Mouse (Mus musculus) embryonic facial prominence, embryonic 15.5 days (tissue): ENCODE measurements at regions not wholly inside any gene's neighbourhood (a gene's known extent, or its start where the extent isn't known, plus 50 kb on each side); places are given as distances from the start of the nearest gene placed in this dataset.

Experiments
- ATAC-seq: fragments of 200-750 bp; cut with Nextera tagmentation; 2 replicates; pipeline ENCODE4 v1.8.0; 2017; ENCODE audit warnings: low read depth, moderate TSS enrichment; ENCODE audit not compliant: insufficient number of reproducible peaks, low FRiP score, low TSS enrichment
- H3K27ac ChIP-seq: fragments of 300-500 bp; sonication (generic); replicated peaks from 2 replicates; pipeline ENCODE4 v1.5.1; 2015; ENCODE audit warnings: mild to moderate bottlenecking, inconsistent platforms
- H3K27me3 ChIP-seq: fragments of 300-500 bp; sonication (generic); 2 replicates; pipeline ENCODE4 v1.6.1; 2015; ENCODE audit warnings: inconsistent platforms
- H3K36me3 ChIP-seq: fragments of 300-500 bp; sonication (generic); 2 replicates; pipeline ENCODE4 v1.6.1; 2015; ENCODE audit warnings: mild to moderate bottlenecking, inconsistent platforms
- H3K4me1 ChIP-seq: fragments of 300-500 bp; sonication (generic); 2 replicates; pipeline ENCODE4 v1.6.1; 2015; ENCODE audit warnings: inconsistent platforms
- H3K4me2 ChIP-seq: fragments of 300-500 bp; sonication (generic); replicated peaks from 2 replicates; pipeline ENCODE4 v1.6.1; 2015; ENCODE audit warnings: mild to moderate bottlenecking, inconsistent platforms
- H3K4me3 ChIP-seq: fragments of 300-500 bp; sonication (generic); replicated peaks from 2 replicates; pipeline ENCODE4 v1.5.1; 2015; ENCODE audit warnings: mild to moderate bottlenecking, inconsistent platforms
- H3K9ac ChIP-seq: fragments of 300-500 bp; sonication (generic); 2 replicates; pipeline ENCODE4 v1.6.1; 2015; ENCODE audit warnings: inconsistent platforms
- H3K9me3 ChIP-seq: fragments of 300-500 bp; sonication (generic); replicated peaks from 2 replicates; pipeline ENCODE4 v1.6.1; 2016; ENCODE audit warnings: inconsistent platforms
- WGBS: fragments of 180-500 bp; shearing (Covaris S2); methylation state at CpG from one replicate; pipeline ENCODE4 v1.1.7; 2015; 5-methylcytosine and 5-hydroxymethylcytosine counted together

DNA sequence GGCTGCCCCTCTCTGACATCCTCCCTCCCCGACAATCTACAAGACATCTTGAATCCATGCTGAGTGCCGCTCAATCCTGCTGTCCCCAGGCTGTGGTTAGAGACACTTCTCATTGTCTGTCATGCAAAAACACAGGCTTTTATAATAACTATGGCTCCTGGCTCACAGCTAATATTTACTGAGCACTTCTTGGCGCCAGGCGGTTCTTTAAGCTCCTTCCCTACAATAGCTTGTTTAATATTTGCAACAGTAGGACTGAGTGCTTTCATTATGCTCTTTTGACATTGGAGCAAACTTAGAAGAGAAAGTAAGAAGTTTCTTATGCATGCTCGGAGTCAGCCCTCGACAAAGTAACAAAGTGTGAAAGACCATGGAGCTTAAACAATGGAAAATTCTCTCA is 151.6 kb upstream of the Irx6 start:
- no peaks in the 10 kb centered on the region for H3K9me3 ChIP-seq
- ATAC-seq = no peak
- H3K27me3 ChIP-seq = no peaks in the 10 kb centered on the region
- H3K4me2 ChIP-seq = no peak overlapping the region
- H3K4me1 ChIP-seq = no peaks in the 10 kb centered on the region
- H3K27ac ChIP-seq = no peak overlapping the region
- H3K36me3 ChIP-seq = no peaks in the 10 kb centered on the region
- H3K4me3 ChIP-seq = no peak overlapping the region
- no peak overlapping the region for H3K9ac ChIP-seq
- 73% methylated on average over 6 of the region's 6 CpGs for WGBS

DNA sequence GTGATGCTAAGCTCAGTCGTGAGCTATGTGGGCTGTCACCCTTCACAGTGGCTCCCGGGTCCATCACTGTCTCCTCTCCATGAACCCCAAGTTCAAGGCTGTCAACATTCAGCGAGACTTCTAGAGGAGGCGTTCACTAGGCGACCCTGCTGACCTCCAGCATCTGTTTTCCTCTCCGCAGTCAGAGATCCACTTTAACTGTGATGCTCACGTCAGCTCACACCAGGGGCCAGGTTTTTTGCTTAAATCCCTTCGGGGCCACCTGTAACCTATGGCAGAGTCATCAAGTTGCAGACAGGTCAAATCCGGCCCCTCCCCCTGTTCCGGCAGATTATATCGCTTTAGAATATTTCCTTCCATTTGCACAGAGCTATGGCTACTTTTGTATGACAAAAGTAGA is 144.3 kb upstream of the Irx6 start:
- no peak overlapping the region for H3K4me2 ChIP-seq
- no peaks in the 10 kb centered on the region for H3K27me3 ChIP-seq
- no peak overlapping the region for H3K27ac ChIP-seq
- H3K4me3 ChIP-seq = no peak overlapping the region
- 46% methylated on average over 11 of the region's 11 CpGs for WGBS
- no peaks in the 10 kb centered on the region for H3K9me3 ChIP-seq
- 0 out of 2 replicates have a peak, but pooled peaks cover 5% of the 10 kb centered on the region for H3K4me1 ChIP-seq
- no peaks in the 10 kb centered on the region for H3K36me3 ChIP-seq
- H3K9ac ChIP-seq = no peak overlapping the region
- no peak for ATAC-seq

DNA sequence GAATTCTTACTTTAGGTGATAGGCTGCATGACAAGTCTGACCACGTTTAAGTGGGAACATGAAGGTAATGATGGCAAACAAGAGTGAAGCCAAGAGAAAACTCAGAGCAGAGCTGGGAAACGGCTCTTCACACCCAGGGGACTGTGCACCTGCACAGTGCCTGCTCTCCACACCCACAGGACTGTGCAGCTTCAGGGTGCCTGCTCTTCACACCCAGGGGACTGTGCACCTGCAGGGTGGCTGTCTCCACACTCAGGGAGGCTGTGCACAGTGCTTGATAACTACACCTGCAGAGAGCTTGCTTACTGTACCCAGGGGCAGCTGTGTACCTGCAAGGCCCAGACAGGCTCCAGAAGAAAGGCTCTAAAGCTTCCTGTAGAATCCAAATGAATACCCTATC is 133.5 kb upstream of the Irx6 start:
- H3K4me3 ChIP-seq = no peak overlapping the region
- ATAC-seq = no peak
- peaks cover 3% of the 10 kb centered on the region; the same call in 1 of the 2 replicates for H3K4me1 ChIP-seq
- H3K36me3 ChIP-seq = no peaks in the 10 kb centered on the region
- H3K9ac ChIP-seq = no peak overlapping the region
- no peak overlapping the region for H3K27ac ChIP-seq
- no peaks in the 10 kb centered on the region for H3K27me3 ChIP-seq
- H3K4me2 ChIP-seq = no peak overlapping the region
- WGBS = 54% methylated on average over 2 of the region's 2 CpGs
- no peaks in the 10 kb centered on the region for H3K9me3 ChIP-seq

DNA sequence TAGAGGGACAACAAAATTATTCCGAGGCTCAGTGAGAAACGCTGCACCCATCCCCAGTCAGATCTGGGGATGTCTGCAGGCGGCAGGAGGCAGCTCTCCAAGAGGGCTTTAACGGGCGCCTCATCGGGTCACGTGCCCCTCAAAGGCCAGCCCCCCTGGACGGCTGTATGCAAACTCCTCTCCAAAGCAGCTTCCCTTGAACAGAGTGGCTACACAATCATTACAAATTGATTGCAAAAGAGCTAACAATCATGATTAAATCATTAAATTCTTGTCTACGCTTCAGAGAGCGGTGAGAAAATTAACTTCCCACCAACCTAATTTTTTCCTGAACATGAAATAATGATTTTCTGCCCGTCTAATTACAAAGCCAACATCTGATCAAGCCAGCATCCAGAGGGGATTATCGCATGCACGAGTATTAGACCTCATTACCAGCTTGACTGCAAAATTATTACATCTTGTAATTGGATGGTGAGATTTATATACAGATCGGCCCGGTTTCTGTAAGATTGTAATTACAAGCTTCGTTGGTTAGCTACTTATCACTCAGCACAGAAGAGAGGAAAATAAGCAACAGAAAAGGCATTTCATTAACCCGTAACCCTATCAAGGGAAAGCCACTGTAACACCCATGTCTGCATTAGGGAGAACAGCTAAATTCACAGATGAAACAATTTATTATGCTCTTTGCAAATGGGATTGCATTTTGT is 128.6 kb upstream of the Irx6 start:
- Histone ChIP-seq H3K4me1 (peaks cover 3% of the 10 kb centered on the region; the same call in 1 of the 2 replicates), H3K27ac (no peak overlapping the region), H3K36me3 (no peaks in the 10 kb centered on the region), H3K27me3 (no peaks in the 10 kb centered on the region), H3K4me3 (no peak overlapping the region), H3K4me2 (no peak overlapping the region), H3K9ac (no peak overlapping the region), H3K9me3 (no peaks in the 10 kb centered on the region)
- WGBS = 32% methylated on average over 17 of the region's 17 CpGs
- no peak for ATAC-seq

DNA sequence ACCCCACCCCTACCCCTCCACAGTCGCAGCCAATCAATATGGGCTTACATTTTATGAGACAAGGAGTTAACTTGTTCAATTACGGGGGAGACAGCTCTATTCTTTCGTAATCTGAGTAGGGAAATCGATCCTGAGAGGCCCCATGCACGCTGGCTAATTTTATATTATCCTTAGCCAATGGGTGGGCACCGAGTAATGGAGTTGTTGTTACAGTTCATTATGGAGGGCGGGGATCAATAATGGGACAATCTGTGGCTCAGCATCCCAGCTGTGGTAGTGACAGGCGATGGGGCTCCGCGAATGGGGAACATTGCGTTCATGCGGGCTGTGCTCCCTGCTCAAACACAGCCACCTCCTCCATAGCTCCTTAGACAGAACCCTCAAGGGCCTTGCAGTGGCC is 118.9 kb upstream of the Irx6 start:
- ATAC-seq = 0 out of 2 replicates have a peak, but pooled peaks have one; percentile 15
- H3K36me3 ChIP-seq = no peaks in the 10 kb centered on the region
- H3K4me2 ChIP-seq = no peak overlapping the region
- H3K4me1 ChIP-seq = peaks cover 11% of the 10 kb centered on the region; the same call in 1 of the 2 replicates
- no peak overlapping the region for H3K9ac ChIP-seq
- H3K9me3 ChIP-seq = no peaks in the 10 kb centered on the region
- WGBS = 56% methylated on average over 12 of the region's 12 CpGs
- no peak overlapping the region for H3K27ac ChIP-seq
- no peak overlapping the region for H3K4me3 ChIP-seq
- no peaks in the 10 kb centered on the region for H3K27me3 ChIP-seq

DNA sequence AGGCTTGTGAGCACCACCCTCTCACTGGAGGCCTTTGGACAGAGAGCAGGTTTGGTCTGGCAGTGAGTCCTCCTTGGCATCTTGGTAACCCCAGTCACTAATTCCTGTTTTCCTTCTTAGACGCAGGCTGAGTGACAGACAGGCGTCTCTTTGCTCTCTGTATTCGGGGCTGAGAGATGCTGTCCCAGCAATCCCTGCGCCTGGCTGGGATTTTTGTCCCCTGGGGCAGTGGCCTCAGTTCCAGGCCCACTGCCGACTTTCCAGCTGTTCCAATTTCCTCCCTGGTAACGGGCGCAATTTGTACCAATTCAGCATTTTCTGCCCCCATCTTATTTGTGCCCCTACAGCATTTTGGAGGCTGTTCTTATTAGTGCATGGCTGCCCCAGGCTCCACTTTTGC is 118.5 kb upstream of the Irx6 start:
- H3K4me2 ChIP-seq = no peak overlapping the region
- H3K4me1 ChIP-seq = peaks cover 11% of the 10 kb centered on the region; the same call in 1 of the 2 replicates
- no peak overlapping the region for H3K27ac ChIP-seq
- no peaks in the 10 kb centered on the region for H3K9me3 ChIP-seq
- no peak overlapping the region for H3K9ac ChIP-seq
- no peaks in the 10 kb centered on the region for H3K27me3 ChIP-seq
- no peak overlapping the region for H3K4me3 ChIP-seq
- WGBS = 15% methylated on average over 7 of the region's 7 CpGs
- H3K36me3 ChIP-seq = no peaks in the 10 kb centered on the region
- ATAC-seq = no peak

DNA sequence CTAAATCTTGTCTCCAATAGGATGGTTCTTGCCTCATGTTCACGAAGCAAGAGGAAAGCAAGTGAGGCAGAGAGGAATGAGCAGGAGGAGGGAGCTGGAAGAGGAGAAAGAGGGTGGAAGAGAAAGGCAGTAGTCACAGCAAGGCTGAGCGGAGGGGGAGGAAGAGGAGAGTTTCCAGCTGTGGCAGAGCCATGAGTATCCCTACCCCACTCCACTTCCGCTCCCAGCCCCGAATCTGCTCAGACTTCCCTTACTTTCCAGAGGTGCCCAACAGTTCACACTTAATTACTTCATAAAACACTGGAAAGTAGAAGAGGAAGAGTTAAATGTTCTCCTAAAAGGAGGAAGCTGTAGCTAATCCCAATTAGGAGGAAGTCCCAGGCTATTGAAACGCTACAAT is 111.6 kb upstream of the Irx6 start:
- Histone ChIP-seq H3K27ac (no peak overlapping the region), H3K27me3 (no peaks in the 10 kb centered on the region), H3K4me2 (no peak overlapping the region), H3K4me3 (no peak overlapping the region), H3K36me3 (no peaks in the 10 kb centered on the region), H3K4me1 (no peaks in the 10 kb centered on the region), H3K9ac (no peak overlapping the region), H3K9me3 (no peaks in the 10 kb centered on the region)
- no peak for ATAC-seq
- WGBS = 61% methylated on average over 5 of the region's 5 CpGs

DNA sequence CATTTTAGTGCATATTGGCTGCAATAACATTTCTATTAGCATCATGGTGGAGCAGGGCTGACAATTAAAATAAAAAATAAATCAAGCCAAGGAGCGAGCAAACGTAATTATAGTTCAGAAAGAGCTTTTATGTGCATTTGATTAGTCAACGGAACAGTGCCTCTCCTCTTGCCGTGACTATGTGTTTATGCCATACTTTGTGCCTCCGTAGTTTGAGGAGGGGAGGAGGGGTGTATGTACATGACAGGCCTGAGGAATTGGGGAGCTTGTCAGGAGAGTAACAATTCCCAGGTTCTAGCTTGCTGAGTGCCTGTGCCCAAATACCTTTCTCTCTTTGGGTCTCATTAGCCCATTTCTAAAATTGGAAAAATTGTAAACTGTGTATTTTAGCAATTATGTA is 111.1 kb upstream of the Irx6 start:
- Histone ChIP-seq H3K4me3 (no peak overlapping the region), H3K9me3 (no peaks in the 10 kb centered on the region), H3K4me2 (no peak overlapping the region), H3K9ac (no peak overlapping the region), H3K27ac (no peak overlapping the region), H3K36me3 (no peaks in the 10 kb centered on the region), H3K4me1 (no peaks in the 10 kb centered on the region), H3K27me3 (no peaks in the 10 kb centered on the region)
- no peak for ATAC-seq
- 40% methylated on average over 5 of the region's 5 CpGs for WGBS

DNA sequence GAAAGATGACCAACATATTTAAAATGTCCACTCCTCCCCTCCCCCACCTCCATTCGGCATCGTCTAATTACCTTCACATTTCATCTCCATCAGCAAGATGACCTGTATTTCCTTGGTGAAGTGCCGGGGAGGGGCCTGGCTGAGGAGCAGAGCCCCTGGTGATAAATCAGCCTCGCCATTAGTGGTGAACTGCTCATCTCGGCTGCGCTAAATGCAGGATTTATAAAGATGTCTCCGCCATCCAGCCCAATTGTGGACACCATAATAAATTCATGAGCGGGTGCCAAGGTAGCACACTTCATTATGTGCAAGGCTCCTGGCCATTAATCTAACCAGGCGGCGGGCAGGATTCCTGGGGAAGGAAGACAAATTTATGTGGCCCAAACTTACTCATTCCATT is 104.4 kb upstream of the Irx6 start:
- Histone ChIP-seq H3K36me3 (no peaks in the 10 kb centered on the region), H3K4me3 (no peak overlapping the region), H3K27me3 (no peaks in the 10 kb centered on the region), H3K27ac (no peak overlapping the region), H3K4me1 (no peaks in the 10 kb centered on the region), H3K4me2 (no peak overlapping the region), H3K9me3 (no peaks in the 10 kb centered on the region), H3K9ac (no peak overlapping the region)
- no peak for ATAC-seq
- 84% methylated on average over 10 of the region's 10 CpGs for WGBS

DNA sequence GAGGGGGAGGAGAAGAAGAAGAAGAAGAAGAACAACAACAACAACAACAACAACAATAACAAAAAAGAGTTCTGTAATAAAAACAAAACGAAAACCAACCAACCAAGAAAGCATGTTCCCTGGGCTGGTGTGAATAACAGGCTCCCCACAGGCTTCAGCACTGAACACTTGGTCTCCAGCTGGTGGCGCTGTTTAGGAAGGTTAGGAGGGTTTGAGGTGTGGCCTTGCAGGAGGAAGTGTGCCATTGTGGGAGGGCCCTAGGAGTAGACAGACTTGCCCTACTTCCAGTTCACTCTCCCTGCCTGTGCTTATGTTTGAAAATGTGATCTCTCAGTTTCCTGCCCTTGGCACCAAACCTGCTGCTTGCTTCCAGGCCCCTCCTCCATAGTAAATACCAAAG is 94.6 kb upstream of the Irx6 start:
- Histone ChIP-seq H3K9me3 (no peaks in the 10 kb centered on the region), H3K27me3 (no peaks in the 10 kb centered on the region), H3K4me3 (no peak overlapping the region), H3K36me3 (no peaks in the 10 kb centered on the region), H3K9ac (no peak overlapping the region), H3K27ac (no peak overlapping the region), H3K4me2 (no peak overlapping the region), H3K4me1 (no peaks in the 10 kb centered on the region)
- ATAC-seq = no peak
- 67% methylated on average over 2 of the region's 2 CpGs for WGBS

DNA sequence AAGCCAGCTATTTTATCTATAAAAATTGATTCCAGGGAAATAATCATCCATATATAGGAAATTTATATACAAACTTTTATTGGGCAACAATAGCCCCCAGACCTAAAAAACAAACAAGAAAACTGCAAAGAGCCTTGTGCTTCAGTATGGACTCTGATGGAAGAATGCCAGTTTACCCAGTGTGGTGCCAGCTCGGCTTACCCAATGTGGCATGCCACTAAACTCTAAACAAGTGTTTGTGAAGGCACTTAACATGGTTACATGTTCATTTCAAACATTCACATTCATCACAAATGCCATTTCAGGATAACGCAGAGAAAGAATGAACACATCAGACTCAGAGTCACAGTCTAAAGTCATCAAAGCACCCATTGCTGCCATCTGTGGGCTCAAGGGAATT is 93.0 kb upstream of the Irx6 start:
- no peaks in the 10 kb centered on the region for H3K27me3 ChIP-seq
- no peaks in the 10 kb centered on the region for H3K36me3 ChIP-seq
- ATAC-seq = no peak
- H3K27ac ChIP-seq = no peak overlapping the region
- WGBS = 70% methylated on average over 2 of the region's 2 CpGs
- H3K4me1 ChIP-seq = no peaks in the 10 kb centered on the region
- H3K4me2 ChIP-seq = no peak overlapping the region
- H3K9me3 ChIP-seq = no peaks in the 10 kb centered on the region
- H3K4me3 ChIP-seq = no peak overlapping the region
- no peak overlapping the region for H3K9ac ChIP-seq

DNA sequence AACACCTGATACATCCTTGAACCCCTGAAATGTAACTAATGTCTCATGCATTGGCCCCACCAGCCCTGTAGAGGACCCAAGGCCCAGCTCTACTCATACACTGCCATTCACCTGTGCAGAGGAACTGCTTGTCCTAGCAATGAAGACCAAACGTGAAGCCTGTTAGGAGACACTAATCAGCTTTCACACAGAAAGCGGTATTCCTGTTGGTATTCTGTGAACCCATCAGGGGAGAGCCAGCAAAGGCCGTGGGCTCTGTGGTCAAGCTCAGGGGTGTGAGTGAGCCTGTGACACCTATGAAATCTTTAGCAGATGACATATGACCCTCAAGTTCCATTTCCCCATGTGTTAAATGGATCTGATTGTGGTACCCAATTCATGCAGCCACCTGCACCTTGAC is 73.3 kb upstream of the Irx6 start:
- H3K4me2 ChIP-seq = no peak overlapping the region
- no peaks in the 10 kb centered on the region for H3K4me1 ChIP-seq
- no peak overlapping the region for H3K4me3 ChIP-seq
- H3K27me3 ChIP-seq = 0 out of 2 replicates have a peak, but pooled peaks cover 3% of the 10 kb centered on the region
- no peak for ATAC-seq
- no peak overlapping the region for H3K27ac ChIP-seq
- no peak overlapping the region for H3K9ac ChIP-seq
- H3K36me3 ChIP-seq = no peaks in the 10 kb centered on the region
- 88% methylated on average over 3 of the region's 3 CpGs for WGBS
- no peaks in the 10 kb centered on the region for H3K9me3 ChIP-seq
